12 mouse cellular contexts compared by ENCODE assay signal in genomic region chr4:146457720-146458119, GRCm38 (mm10). TPM values are rescaled to one million over a fixed set of nuclear protein-coding genes. Genes with fewer than 3 reads are reported as not detected.
A peak's percentile ranks its signal among the peaks of the same experiment; 100 is the strongest.
DNase-seq lines count a peak whose midpoint lies in the region; ATAC-seq lines count a peak whose summit lies in the region.
"Had no signal": no experiment of that assay in that cellular context is flagged by ENCODE, and none has a peak within 500 bp of the region (broad histone marks: within the 10 kb centered on the region; RNA-seq: fewer than 3 reads in every experiment).

No protein-coding gene starts in this region.

- no peak overlapping the region for H3K4me2 ChIP-seq in heart, embryonic 12.5 days
- H3K4me2 ChIP-seq: embryonic facial prominence, embryonic 12.5 days; limb, embryonic 12.5 days had no signal

- no peak overlapping the region for H3K9ac ChIP-seq in heart, embryonic 12.5 days
- H3K9ac ChIP-seq: embryonic facial prominence, embryonic 12.5 days; limb, embryonic 12.5 days had no signal

- peaks cover 57% of the 10 kb centered on the region for H3K9me3 ChIP-seq in heart, embryonic 12.5 days (replicated peaks)
- peaks cover 51% of the 10 kb centered on the region for H3K9me3 ChIP-seq in megakaryocyte, embryonic 14.5 days
- H3K9me3 ChIP-seq in limb, embryonic 10.5 days (replicated peaks), result peaks cover 42% of the 10 kb centered on the region

- 73% methylated on average over 1 of the region's 1 CpGs for WGBS in heart, embryonic 12.5 days
- WGBS in limb, embryonic 10.5 days, result 75% methylated on average over 1 of the region's 1 CpGs

- DNase-seq in heart, postnatal 4 days, result no peak
- peak; percentile 39 for DNase-seq in limb, embryonic 10.5 days (ENCODE audit: low spot score)
- DNase-seq in layer of hippocampus, postnatal 25 days (ENCODE audit: extremely low spot score in 1 of 2, low spot score in 1 of 2), result no peak
- DNase-seq in ovary, adult 18-20 months (ENCODE audit: low spot score), result no peak
- DNase-seq: kidney, postnatal 10 days had no signal

- H3K27ac ChIP-seq in heart, embryonic 12.5 days (ENCODE audit: poor library complexity, severe bottlenecking), result no peak overlapping the region
- no peak overlapping the region for H3K27ac ChIP-seq in limb, embryonic 10.5 days
- H3K27ac ChIP-seq: embryonic facial prominence, embryonic 12.5 days; limb, embryonic 12.5 days had no signal

- peak; percentile 48 for ATAC-seq in heart, embryonic 12.5 days (ENCODE audit: insufficient number of reproducible peaks, low FRiP score)
- ATAC-seq in megakaryocyte, adult 5-6 weeks (ENCODE audit: poor library complexity, severe bottlenecking), result no peak
- ATAC-seq in neutrophil, adult 5-6 weeks (ENCODE audit: extremely low read depth, insufficient number of reproducible peaks, low FRiP score, poor library complexity, severe bottlenecking), result peak; percentile 6; the same call in 1 of the 2 replicates

- H3K4me1 ChIP-seq in heart, embryonic 12.5 days (replicated peaks), result no peaks in the 10 kb centered on the region
- no peaks in the 10 kb centered on the region for H3K4me1 ChIP-seq in megakaryocyte, embryonic 14.5 days
- no peaks in the 10 kb centered on the region for H3K4me1 ChIP-seq in limb, embryonic 10.5 days
- H3K4me1 ChIP-seq: embryonic facial prominence, embryonic 12.5 days; limb, embryonic 12.5 days had no signal

- peaks cover 9% of the 10 kb centered on the region; the same call in 1 of the 2 replicates for H3K36me3 ChIP-seq in heart, embryonic 12.5 days
- H3K36me3 ChIP-seq in megakaryocyte, embryonic 14.5 days (replicated peaks; ENCODE audit: low read length), result peaks cover 38% of the 10 kb centered on the region
- peaks cover 15% of the 10 kb centered on the region; the same call in 1 of the 2 replicates for H3K36me3 ChIP-seq in limb, embryonic 10.5 days
- H3K36me3 ChIP-seq: embryonic facial prominence, embryonic 12.5 days; limb, embryonic 12.5 days had no signal

- no peak overlapping the region for H3K4me3 ChIP-seq in heart, embryonic 12.5 days
- H3K4me3 ChIP-seq in megakaryocyte, embryonic 14.5 days (replicated peaks), result peak overlapping the region; percentile 9
- no peak overlapping the region for H3K4me3 ChIP-seq in limb, embryonic 10.5 days
- H3K4me3 ChIP-seq: embryonic facial prominence, embryonic 12.5 days; limb, embryonic 12.5 days had no signal

- no peaks in the 10 kb centered on the region for H3K27me3 ChIP-seq in heart, embryonic 12.5 days (replicated peaks)
- H3K27me3 ChIP-seq in megakaryocyte, embryonic 14.5 days (replicated peaks), result no peaks in the 10 kb centered on the region
- H3K27me3 ChIP-seq in limb, embryonic 10.5 days (ENCODE audit: low read depth, poor library complexity, severe bottlenecking), result no peaks in the 10 kb centered on the region
- H3K27me3 ChIP-seq: embryonic facial prominence, embryonic 12.5 days; limb, embryonic 12.5 days had no signal

RNA-seq across cellular contexts. Expression of gene Zfp992, which starts 8.9 kb away (rescaled TPM):
- polyA plus RNA-seq in heart, embryonic 12.5 days (2016; fragmentation: Nextera tagmentation; extraction: Ambion mirVana), result 4.2 and 4.8 TPM in 2 replicates
- 1 to 10 TPM; 4.5 to 5.4 TPM for total RNA-seq in heart, postnatal 4 days (2021)
- 0.69 TPM in 1 of 2 replicates, not detected in the other for polyA plus RNA-seq in megakaryocyte, embryonic 14.5 days (2012; ENCODE audit: insufficient read depth, low replicate concordance)
- 20.0 and 23.3 TPM in 2 replicates for total RNA-seq in megakaryocyte, adult 5-6 weeks (2015)
- 8.9 and 11.4 TPM in 2 replicates for total RNA-seq in megakaryocyte, adult 5-6 weeks (2017)
- polyA plus RNA-seq in limb, embryonic 10.5 days (2016; fragmentation: Nextera tagmentation; extraction: Ambion mirVana), result 4.9 and 5.1 TPM in 2 replicates
- 2.2 and 4.7 TPM in 2 replicates for total RNA-seq in neutrophil, adult 5-6 weeks (2017)
- 1 to 10 TPM; 3.0 to 3.3 TPM for total RNA-seq in layer of hippocampus, postnatal 25 days (2021)

RNA-seq across cellular contexts. Expression of gene Zfp981, which starts 44.1 kb away (rescaled TPM):
- polyA plus RNA-seq in heart, embryonic 12.5 days (2016; fragmentation: Nextera tagmentation; extraction: Ambion mirVana), result 0.13 TPM in 1 of 2 replicates, not detected in the other
- 1 to 10 TPM in 1 of 2 experiments, under 1 TPM in 1; 0.83 to 1.2 TPM for total RNA-seq in heart, postnatal 4 days (2021)
- not detected in 2 replicates for polyA plus RNA-seq in megakaryocyte, embryonic 14.5 days (2012; ENCODE audit: insufficient read depth, low replicate concordance)
- 0.11 TPM in 1 of 2 replicates, not detected in the other for total RNA-seq in megakaryocyte, adult 5-6 weeks (2015)
- total RNA-seq in megakaryocyte, adult 5-6 weeks (2017), result not detected in 2 replicates
- 0.09 and 0.10 TPM in 2 replicates for polyA plus RNA-seq in limb, embryonic 10.5 days (2016; fragmentation: Nextera tagmentation; extraction: Ambion mirVana)
- total RNA-seq in neutrophil, adult 5-6 weeks (2017), result not detected in 2 replicates
- total RNA-seq in layer of hippocampus, postnatal 25 days (2021), result 1 to 10 TPM in 1 of 2 experiments, under 1 TPM in 1; 0.12 to 1.0 TPM
- polyA plus RNA-seq: gonadal fat pad, adult 2 months had no signal
